Mouse (Mus musculus) hindbrain, embryonic 11.5 days (tissue): ENCODE data around the gene Tmem247. TPM values are rescaled to one million over a fixed set of nuclear protein-coding genes. Genes with fewer than 3 reads are reported as not detected.

ENCODE experiments used
- ATAC-seq: fragments of 200-750 bp; cut with Nextera tagmentation; 2 replicates; pipeline ENCODE4 v1.8.0; 2017; ENCODE audit warnings: mild to moderate bottlenecking, moderate TSS enrichment, moderate library complexity; ENCODE audit not compliant: low FRiP score
- DNase-seq: peaks from one replicate; pipeline ENCODE4 v3.0.0-alpha.2; 2015; ENCODE audit warnings: low spot score
- H3K27ac ChIP-seq: fragments of 300-500 bp; sonication (generic); 2 replicates; pipeline ENCODE4 v1.5.1; 2014; ENCODE audit warnings: mild to moderate bottlenecking, low read depth, low read length
- H3K27me3 ChIP-seq: fragments of 300-500 bp; sonication (generic); 2 replicates; pipeline ENCODE4 v1.6.1; 2014; ENCODE audit warnings: mild to moderate bottlenecking, low read length, moderate library complexity, mixed read lengths; ENCODE audit not compliant: control insufficient read depth, insufficient read depth
- H3K36me3 ChIP-seq: fragments of 300-500 bp; sonication (generic); 2 replicates; pipeline ENCODE4 v1.6.1; 2014; ENCODE audit warnings: mild to moderate bottlenecking, low read length, moderate library complexity, mixed read lengths; ENCODE audit not compliant: control insufficient read depth, insufficient read depth
- H3K4me1 ChIP-seq: fragments of 300-500 bp; sonication (generic); replicated peaks from 2 replicates; pipeline ENCODE4 v1.6.1; 2014; ENCODE audit warnings: low read length, mixed read lengths; ENCODE audit not compliant: control insufficient read depth, insufficient read depth
- H3K4me2 ChIP-seq: fragments of 300-500 bp; sonication (generic); replicated peaks from 2 replicates; pipeline ENCODE4 v1.6.1; 2014; ENCODE audit warnings: mild to moderate bottlenecking, low read depth, low read length
- H3K4me3 ChIP-seq: fragments of 300-500 bp; sonication (generic); 2 replicates; pipeline ENCODE4 v1.5.1; 2014; ENCODE audit warnings: low read depth, low read length
- H3K9ac ChIP-seq: fragments of 300-500 bp; sonication (generic); 2 replicates; pipeline ENCODE4 v1.6.1; 2014; ENCODE audit warnings: low read depth, low read length
- H3K9me3 ChIP-seq: fragments of 300-500 bp; sonication (generic); 2 replicates; pipeline ENCODE4 v1.6.1; 2016; ENCODE audit warnings: low read length; ENCODE audit not compliant: control insufficient read depth
- WGBS: fragments of 180-500 bp; shearing (Covaris S2); extraction: QIAGEN DNeasy Blood & Tissue Kit; methylation state at CpG from one replicate; pipeline ENCODE4 v1.1.7; 2014; 5-methylcytosine and 5-hydroxymethylcytosine counted together
- polyA plus RNA-seq: library from polyadenylated mRNA; unstranded; fragments of >200 nt; fragmentation: Nextera tagmentation; extraction: Ambion mirVana; gene quantifications from 2 replicates; pipeline ENCODE4 v1.2.1, GENCODE M21; 2014

Gene Tmem247
- polyA plus RNA-seq: not detected in 2 replicates

DNA sequence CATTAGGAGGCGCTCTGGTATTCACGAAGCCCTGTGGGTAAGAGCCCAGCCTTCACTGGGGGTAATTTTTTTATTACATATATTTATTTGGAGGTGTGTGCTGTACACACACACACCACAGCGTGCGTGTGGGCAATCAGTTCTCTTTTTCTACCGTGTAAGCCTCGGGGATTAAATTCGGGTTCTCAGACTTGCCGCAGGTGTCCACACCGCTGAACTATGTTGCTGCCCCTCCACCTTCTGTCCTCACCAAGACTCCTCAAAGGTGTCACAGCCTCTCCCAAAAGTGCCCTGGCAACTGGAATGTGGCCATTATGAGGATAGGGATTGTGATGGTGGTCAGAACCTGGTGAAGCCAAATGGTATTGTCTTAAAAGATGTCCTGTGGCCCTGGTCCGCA lies at the start of gene Tmem247:
Tmem247 (plus strand) TSS at position 301 of the 400 bp plus-strand sequence.
- H3K4me3 ChIP-seq: no peak within 1 kb of the TSS
- H3K9me3 ChIP-seq: no peaks in the 10 kb centered on the region
- no peak within 1 kb of the TSS for H3K9ac ChIP-seq
- H3K36me3 ChIP-seq: no peaks in the 10 kb centered on the region
- ATAC-seq (no peak), DNase-seq (no peak)
- 89% methylated on average over 10 of the region's 10 CpGs for WGBS
- H3K4me1 ChIP-seq: no peaks in the 10 kb centered on the region
- no peak within 1 kb of the TSS for H3K27ac ChIP-seq
- no peak within 1 kb of the TSS for H3K4me2 ChIP-seq
- no peaks in the 10 kb centered on the region for H3K27me3 ChIP-seq

DNA sequence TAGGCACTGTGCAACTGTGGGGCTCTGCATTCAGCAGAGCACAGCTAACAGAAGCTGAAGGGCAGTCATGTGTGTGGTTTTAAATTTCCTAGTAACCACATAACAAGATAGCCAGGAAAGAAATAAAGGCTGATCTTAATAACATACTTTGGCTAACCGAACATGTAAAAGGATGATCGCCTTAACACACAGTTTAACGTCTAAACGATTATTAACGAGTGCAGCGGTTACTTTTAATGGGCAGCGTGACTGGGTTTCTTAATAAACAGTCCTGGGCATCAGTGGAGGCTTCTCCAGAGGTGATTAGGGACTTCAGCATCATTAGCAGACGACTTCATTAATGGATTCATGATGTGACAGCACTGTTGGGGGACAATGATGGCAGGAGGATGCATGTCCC lies 46.6 kb upstream of the Tmem247 start:
- Histone ChIP-seq H3K4me2 (no peak overlapping the region), H3K36me3 (no peaks in the 10 kb centered on the region), H3K9me3 (no peaks in the 10 kb centered on the region), H3K27me3 (no peaks in the 10 kb centered on the region), H3K27ac (no peak overlapping the region), H3K9ac (no peak overlapping the region), H3K4me3 (no peak overlapping the region), H3K4me1 (no peaks in the 10 kb centered on the region)
- WGBS: 85% methylated on average over 8 of the region's 8 CpGs
- DNase-seq (no peak), ATAC-seq (no peak)

DNA sequence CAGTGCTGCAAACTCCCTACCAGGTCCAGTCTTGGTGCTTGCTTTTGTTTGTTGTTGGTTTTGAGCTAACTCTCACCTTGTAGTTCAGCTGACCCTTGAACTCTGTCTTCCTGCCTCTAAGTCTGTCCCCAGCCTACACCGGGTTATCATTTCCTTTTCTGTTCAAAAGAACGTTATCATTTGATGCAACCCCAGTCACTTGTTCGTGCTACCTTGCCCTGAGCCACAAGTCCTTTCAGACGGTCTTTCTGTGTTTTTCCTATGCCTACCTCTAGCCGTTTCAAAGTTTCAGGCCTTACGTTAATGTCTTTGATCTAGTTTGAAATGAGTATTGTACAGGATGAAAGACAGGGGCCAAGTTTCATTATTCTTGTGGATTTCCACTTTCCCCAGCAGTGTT lies 44.5 kb upstream of the Tmem247 start:
- 78% methylated on average over 6 of the region's 6 CpGs for WGBS
- Histone ChIP-seq H3K9me3 (no peaks in the 10 kb centered on the region), H3K27me3 (peaks cover 4% of the 10 kb centered on the region; the same call in 1 of the 2 replicates), H3K36me3 (no peaks in the 10 kb centered on the region), H3K27ac (no peak overlapping the region), H3K4me3 (no peak overlapping the region), H3K9ac (no peak overlapping the region), H3K4me1 (no peaks in the 10 kb centered on the region), H3K4me2 (no peak overlapping the region)
- DNase-seq (no peak), ATAC-seq (no peak)

DNA sequence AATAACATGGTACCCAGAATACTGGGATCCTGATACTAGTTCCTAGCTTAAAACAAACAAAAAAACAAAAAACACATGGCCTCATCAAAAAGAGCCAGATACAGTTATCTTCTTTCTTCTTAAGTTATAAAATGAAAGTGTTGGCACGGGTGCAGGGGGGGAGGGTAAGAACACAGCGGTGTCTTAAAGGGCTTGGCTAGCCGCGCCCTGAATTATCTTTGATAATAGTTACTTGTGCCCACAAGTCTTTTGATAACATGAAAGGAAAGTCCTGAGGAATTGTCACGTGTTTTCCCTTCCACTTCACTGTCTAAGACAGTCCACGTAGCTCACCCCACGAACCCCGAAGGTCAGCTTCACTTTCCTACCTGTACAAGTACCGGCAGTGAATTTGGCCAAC lies 40.2 kb upstream of the Tmem247 start:
- no peak overlapping the region for H3K4me3 ChIP-seq
- no peak overlapping the region for H3K4me2 ChIP-seq
- H3K4me1 ChIP-seq: no peaks in the 10 kb centered on the region
- H3K9ac ChIP-seq: no peak overlapping the region
- H3K9me3 ChIP-seq: no peaks in the 10 kb centered on the region
- peaks cover 4% of the 10 kb centered on the region; the same call in 1 of the 2 replicates for H3K27me3 ChIP-seq
- H3K36me3 ChIP-seq: no peaks in the 10 kb centered on the region
- H3K27ac ChIP-seq: no peak overlapping the region
- WGBS: 91% methylated on average over 9 of the region's 9 CpGs
- ATAC-seq (no peak), DNase-seq (no peak)

DNA sequence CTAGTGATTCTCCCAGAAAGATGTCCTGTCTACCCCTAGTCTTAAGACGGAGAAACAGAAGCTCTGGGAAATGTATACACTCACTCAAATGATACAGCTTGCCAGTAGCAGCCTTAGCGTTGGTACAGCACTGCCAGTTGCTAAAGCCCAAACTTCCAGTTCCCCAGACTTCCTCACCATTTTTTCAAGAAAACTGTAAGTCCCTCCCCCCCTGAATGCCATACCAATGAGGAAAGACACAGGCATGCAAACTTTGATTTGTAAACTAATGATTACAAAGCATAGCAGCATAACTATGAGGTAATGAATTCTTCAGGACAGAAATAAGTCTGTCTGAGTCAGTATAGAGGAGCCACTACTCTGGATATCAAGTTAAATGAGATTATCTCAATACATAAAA lies 39.4 kb upstream of the Tmem247 start:
- Histone ChIP-seq H3K36me3 (no peaks in the 10 kb centered on the region), H3K27me3 (peaks cover 4% of the 10 kb centered on the region; the same call in 1 of the 2 replicates)
- 89% methylated on average over 2 of the region's 2 CpGs for WGBS

DNA sequence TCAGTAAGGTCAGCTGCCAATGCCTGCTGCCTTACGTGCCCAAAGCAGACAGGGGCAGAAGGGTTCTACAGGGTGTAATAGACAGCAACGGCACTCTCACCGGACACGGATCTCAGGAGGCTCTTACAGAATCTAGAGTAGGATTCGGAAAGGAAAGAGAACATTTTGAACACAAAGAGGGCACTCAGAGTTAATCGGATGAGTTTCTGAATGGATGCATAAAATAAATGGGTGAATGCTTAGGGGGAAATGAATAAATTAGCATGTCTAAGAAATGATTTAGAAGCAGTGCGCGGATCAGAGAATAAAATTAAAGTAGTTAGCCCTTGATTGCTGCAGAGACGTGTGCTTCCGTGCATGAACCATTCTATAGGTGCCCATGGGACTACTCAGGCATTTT lies 37.1 kb upstream of the Tmem247 start:
- 70% methylated on average over 10 of the region's 10 CpGs for WGBS
- Histone ChIP-seq H3K9ac (no peak overlapping the region), H3K27ac (no peak overlapping the region), H3K9me3 (no peaks in the 10 kb centered on the region), H3K4me1 (no peaks in the 10 kb centered on the region), H3K4me2 (no peak overlapping the region), H3K36me3 (no peaks in the 10 kb centered on the region), H3K27me3 (peaks cover 4% of the 10 kb centered on the region; the same call in 1 of the 2 replicates), H3K4me3 (no peak overlapping the region)
- ATAC-seq (no peak), DNase-seq (no peak)

More for the DNA sequence above, 39.4 kb upstream of the Tmem247 start:
- H3K4me1 ChIP-seq: no peaks in the 10 kb centered on the region
- ATAC-seq (no peak), DNase-seq (no peak)
- no peak overlapping the region for H3K9ac ChIP-seq
- H3K4me3 ChIP-seq: no peak overlapping the region
- H3K27ac ChIP-seq: no peak overlapping the region
- no peaks in the 10 kb centered on the region for H3K9me3 ChIP-seq
- no peak overlapping the region for H3K4me2 ChIP-seq

DNA sequence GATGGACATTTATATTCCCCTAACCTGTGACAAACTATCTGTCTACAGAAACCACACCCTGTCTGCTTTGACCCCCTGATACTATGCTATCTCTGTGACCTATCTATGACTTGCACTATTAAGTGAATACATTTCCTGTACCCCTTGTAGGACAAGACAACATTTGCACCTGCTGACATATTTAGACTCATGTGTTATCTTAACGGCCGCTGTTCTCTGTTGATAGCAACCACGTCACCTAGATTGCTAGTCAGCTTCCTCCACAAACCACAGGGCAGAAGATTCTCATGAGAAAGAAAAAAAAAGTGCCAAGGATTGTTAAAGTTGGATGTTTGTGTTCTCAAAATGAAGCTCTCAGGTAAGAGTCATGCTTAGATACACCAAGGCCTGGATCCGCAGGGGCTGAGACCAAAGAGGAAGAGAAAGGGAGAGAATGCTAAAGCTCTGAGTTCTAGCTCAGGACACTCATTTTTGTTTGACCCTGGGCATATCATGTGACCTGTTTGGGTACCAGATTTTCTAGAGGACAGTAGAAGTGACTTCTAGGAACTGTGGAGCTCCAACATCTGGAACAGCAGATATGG lies 36.6 kb upstream of the Tmem247 start:
- no peaks in the 10 kb centered on the region for H3K36me3 ChIP-seq
- H3K9ac ChIP-seq: no peak overlapping the region
- no peaks in the 10 kb centered on the region for H3K4me1 ChIP-seq
- H3K27ac ChIP-seq: no peak overlapping the region
- DNase-seq (no peak), ATAC-seq (no peak)
- peaks cover 4% of the 10 kb centered on the region; the same call in 1 of the 2 replicates for H3K27me3 ChIP-seq
- no peak overlapping the region for H3K4me3 ChIP-seq
- H3K9me3 ChIP-seq: no peaks in the 10 kb centered on the region
- 91% methylated on average over 4 of the region's 4 CpGs for WGBS
- no peak overlapping the region for H3K4me2 ChIP-seq

DNA sequence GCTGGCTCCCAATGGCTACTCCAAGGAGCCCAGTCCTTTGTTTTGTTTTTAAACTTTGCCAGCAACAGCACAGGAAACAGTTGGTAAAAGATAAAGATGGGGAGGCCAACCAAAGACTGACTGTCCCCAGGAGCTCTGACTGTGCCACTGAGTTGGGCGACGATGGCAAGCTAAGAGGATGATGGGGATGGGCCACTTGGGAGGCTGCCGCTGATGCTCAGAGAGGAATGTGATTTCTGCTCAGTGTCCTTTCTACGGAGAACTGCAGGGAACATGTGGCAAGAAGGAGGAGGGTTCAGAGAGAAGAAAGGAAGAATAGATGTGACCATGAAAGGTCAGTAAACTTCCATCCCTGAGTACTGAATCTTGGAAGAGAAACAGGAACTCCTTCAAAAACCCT lies 22.0 kb upstream of the Tmem247 start:
- WGBS: 85% methylated on average over 4 of the region's 4 CpGs
- Histone ChIP-seq H3K4me1 (no peaks in the 10 kb centered on the region), H3K9me3 (no peaks in the 10 kb centered on the region), H3K36me3 (no peaks in the 10 kb centered on the region), H3K9ac (no peak overlapping the region), H3K4me2 (no peak overlapping the region), H3K27ac (no peak overlapping the region), H3K4me3 (no peak overlapping the region), H3K27me3 (no peaks in the 10 kb centered on the region)
- no peak for DNase-seq
- no peak for ATAC-seq

DNA sequence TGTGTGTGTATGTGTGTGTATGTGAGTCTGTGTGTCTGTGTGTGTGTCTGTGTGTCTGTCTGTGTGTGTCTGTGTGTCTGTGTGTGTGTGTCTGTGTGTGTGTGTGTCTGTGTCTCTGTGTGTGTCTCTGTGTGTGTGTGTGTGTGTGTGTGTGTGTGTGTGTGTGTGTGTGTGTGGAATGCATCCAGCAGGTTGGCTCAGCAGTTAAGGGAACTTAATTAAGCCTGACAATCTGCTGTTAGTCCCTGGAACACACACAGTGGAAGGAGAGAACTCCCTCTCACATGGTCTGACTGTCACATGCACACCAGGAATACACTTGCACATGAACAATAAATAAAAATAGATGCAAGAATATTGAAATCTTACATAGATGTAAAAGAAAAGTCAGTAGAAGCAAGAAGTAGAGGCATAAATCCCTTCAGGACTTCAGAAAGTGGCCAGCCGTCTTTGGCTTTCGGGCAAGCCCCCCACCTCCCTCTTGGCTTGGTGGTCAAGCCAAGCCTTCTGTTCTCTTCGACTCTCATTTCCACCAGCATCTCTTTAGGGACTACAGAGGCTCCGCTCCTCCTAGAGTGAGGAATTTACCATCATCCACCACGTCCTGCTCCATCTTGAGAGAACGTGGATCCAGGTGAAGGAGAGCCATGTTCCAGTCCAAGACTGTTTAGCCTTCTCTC lies 19.5 kb upstream of the Tmem247 start:
- no peaks in the 10 kb centered on the region for H3K9me3 ChIP-seq
- H3K4me1 ChIP-seq: no peaks in the 10 kb centered on the region
- DNase-seq (no peak), ATAC-seq (no peak)
- H3K9ac ChIP-seq: no peak overlapping the region
- WGBS: 92% methylated on average over 6 of the region's 6 CpGs
- no peak overlapping the region for H3K4me3 ChIP-seq
- H3K4me2 ChIP-seq: no peak overlapping the region
- H3K36me3 ChIP-seq: no peaks in the 10 kb centered on the region
- H3K27ac ChIP-seq: no peak overlapping the region
- no peaks in the 10 kb centered on the region for H3K27me3 ChIP-seq
